Mouse (Mus musculus) ovary, postnatal 14 days (tissue): ENCODE measurements at regions not wholly inside any gene's neighbourhood (a gene's known extent, or its start where the extent isn't known, plus 50 kb on each side); places are given as distances from the start of the nearest gene placed in this dataset.
A peak's percentile ranks its signal among the peaks of the same experiment; 100 is the strongest.
"Not testable (repeated sequence)": the region's sequence is repeated elsewhere in the genome, so short reads cannot be mapped to it uniquely, and the experiment has no call there.

ENCODE experiments used
- DNase-seq: peaks from one replicate; pipeline ENCODE4 v3.0.0; 2022; ENCODE audit warnings: low spot score

- DNase-seq, result no peak
Measured at GRCm38 (mm10) chr10:57037641-57038040, 448.5 kb upstream of the Hsf2 start.

DNA sequence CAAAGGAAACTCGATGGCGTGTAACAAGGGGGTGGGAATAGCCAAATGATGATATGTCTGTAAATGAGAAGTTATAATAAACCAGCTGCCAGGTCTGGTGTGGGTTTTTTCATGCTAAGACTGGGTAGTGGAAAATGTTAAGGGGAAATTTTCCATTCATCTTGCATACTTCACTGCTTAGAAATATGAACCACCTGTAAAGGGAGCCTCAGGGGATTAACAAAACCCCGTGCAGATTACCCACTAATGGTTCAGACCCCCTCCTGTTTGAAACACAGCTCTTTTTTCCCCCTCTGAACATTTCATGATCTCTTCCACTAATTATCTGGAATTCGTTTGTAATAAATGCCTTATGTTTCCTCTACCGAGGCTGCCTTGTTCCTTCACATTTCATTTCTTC, 446.0 kb upstream of the Hsf2 start:
- DNase-seq, result no peak

- no peak for DNase-seq
Measured at GRCm38 (mm10) chr10:57046021-57046420, 440.2 kb upstream of the Hsf2 start.

DNA sequence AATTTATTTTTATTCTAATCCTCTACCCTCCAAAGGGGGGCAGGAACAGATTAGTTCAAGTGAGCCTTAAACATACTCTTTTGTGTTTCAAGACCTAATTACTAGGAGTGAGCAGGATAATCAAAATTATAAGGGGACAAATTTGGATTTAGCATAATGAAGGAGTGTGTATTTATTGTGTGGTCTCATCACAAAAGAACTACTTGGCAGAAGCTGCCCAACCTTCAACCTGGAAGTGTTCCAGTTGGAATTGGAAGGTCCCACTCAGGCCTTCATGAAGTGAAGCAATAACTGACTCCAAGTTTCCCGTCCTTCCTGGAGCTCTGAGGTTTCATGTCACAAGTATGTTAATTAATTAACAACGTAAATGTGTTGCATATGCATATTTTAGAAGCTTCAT, 439.3 kb upstream of the Hsf2 start:
- no peak for DNase-seq

DNA sequence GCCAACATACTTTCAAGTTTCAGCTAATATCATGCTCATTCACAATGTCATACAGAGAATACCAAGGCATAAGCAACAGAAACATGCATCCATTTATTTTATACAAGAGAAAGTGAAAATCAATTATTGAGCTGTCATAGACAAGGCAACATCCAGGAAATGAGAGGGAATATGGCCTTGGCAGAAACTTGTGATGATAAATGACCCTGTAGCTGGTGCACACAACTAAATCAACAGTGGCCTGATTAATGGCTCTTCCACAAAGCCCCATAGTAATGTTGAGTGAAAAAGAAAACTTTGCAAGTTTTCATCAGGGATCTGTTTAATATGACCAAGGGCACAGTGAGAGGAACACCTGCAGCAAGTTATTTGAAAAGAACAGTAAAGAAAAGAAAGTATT, 438.5 kb upstream of the Hsf2 start:
- DNase-seq, result no peak

DNA sequence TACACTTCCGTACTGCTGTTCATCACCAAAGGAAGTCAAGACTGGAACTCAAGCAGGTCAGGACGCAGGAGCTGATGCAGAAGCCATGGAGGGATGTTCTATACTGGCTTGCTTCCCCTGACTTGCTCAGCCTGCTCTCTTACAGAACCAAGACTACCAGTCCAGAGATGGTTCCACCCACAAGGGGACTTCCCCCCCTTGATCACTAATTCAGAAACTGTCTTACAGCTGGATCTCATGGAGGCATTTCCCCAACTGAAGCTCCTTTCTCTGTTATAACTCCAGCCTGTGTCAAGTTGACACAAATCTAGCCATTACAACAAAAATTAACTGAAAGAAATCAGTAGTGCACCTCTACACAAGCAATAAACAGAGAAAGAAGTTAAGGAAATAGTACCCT, 432.8 kb upstream of the Hsf2 start:
- DNase-seq, result not testable (repeated sequence)

- DNase-seq, result no peak
Measured at GRCm38 (mm10) chr10:57090131-57090530, 396.1 kb upstream of the Hsf2 start.

- no peak for DNase-seq
Measured at GRCm38 (mm10) chr10:57095920-57096319, 390.3 kb upstream of the Hsf2 start.

DNA sequence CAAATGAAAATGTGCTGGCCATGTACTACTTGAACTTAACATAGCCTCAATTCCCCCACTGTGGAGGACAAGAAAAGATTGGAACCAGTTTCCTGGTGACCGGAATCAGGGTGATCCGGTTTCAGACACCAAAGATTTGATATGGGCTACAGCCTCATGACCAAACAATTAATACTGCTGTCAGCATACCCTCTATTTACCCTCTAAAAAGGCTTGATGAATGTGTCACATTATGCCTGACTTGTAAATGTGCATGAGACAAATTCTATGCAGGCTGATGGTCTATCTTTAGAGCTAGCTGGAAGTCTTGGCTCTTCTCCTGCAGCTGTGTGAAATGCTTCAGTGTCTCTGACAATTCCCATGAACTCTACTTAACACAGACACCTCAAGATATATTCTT, 372.8 kb upstream of the Hsf2 start:
- DNase-seq, result no peak

- DNase-seq, result no peak
Measured at GRCm38 (mm10) chr10:57114696-57115271, 371.4 kb upstream of the Hsf2 start.

DNA sequence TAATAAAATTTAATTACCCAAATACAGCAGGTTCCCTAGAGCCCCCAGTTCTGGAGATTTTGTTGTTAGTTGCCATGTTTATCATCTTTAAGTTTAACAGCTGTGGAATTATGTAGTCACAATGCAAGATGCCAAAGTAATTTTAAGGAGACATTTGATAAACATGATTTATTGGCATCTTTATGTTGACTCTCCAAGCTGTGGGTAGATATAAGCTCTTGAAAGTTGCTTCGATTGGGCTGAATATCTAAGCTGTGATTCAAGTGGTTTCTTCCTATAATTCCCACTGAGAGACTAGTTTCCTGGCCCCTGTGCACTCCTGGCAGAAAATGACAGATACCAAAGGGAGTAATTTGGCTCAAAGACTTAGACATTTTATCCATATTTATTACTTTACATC, 364.7 kb upstream of the Hsf2 start:
- no peak for DNase-seq

DNA sequence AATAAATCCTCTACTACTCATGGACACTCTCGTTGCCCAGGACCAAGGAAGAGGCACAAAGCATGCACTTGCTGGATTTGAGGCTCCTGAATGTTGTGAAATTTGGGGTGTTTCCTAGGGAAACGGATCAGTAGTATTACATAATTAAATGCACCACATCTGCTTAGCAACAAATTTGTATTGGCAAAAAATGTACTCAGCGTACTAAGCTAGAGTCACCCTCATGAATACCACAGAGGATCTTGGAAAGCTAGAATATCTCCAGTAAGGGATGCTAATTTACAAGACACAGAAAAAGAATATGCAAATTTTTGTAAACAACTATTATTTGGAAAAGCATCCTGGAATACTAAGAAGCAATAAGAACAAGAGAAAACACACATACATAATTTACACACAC, 359.0 kb upstream of the Hsf2 start:
- no peak for DNase-seq

- no peak for DNase-seq
Measured at GRCm38 (mm10) chr10:57156426-57156825, 329.8 kb upstream of the Hsf2 start.

DNA sequence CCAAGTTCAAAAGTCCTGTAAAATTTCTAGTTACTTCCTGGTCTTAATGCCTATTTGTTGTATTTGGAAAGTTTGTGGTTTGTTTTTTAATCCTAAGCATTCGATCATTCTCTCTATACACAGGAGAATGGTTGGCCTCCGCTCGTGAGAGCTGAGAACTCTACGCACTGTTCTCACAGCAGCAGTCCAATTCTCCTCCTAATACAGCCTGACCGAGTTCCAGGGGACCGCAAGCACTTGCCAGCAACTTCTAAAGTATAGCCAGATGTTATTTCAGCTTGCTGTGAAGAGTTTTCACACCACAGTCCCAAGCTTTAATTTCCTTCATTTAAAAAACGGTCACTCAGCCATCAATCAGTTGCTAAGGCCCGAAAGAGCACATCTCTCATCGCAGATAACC, 329.3 kb upstream of the Hsf2 start:
- DNase-seq, result peak; percentile 6

GRCm38 (mm10) chr10:57160546-57160945, 325.6 kb upstream of the Hsf2 start:
- no peak for DNase-seq

- DNase-seq, result no peak
Measured at GRCm38 (mm10) chr10:57163359-57163758, 322.8 kb upstream of the Hsf2 start.

DNA sequence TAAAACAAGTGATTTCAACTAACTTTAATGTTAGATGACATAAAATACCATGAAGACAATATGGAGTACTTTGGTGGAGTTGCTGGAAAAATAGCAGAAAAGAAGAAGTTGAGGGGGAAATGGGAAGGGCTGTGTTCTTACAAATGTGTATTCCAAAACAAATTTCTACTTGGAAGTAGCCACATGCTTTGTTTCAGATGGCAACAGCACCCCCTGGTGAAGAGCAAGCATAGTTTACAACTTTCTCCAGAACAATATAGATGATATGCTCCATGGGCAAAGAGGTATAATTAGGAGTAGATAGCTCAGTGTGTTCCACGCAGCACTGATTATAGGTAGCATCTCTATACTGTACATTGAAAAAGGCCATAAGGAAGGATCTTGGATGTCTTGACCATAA, 302.6 kb upstream of the Hsf2 start:
- DNase-seq, result peak; percentile 31

DNA sequence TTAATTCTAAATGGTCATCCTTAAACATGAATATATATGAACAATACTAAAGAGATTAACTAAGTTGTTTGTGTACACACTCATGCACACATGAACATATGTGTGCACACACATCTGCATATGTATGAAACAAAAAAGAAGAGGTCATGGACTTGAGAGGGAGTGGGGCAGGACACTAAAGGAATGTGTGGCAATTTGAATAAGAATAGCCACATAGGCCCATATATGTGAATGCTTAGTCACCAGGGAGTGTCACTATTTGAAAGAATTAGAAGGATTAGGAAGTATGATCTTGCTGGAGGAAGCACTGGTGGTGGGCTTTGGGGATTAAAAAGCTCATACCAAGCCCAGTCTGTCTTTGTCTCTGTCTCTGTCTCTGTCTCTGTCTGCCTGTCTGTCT, 275.5 kb upstream of the Hsf2 start:
- DNase-seq, result no peak

GRCm38 (mm10) chr10:57231117-57231516, 255.1 kb upstream of the Hsf2 start:
- DNase-seq, result no peak

GRCm38 (mm10) chr10:57281220-57281619, 205.0 kb upstream of the Hsf2 start:
- no peak for DNase-seq

- peak; percentile 5 for DNase-seq
Measured at GRCm38 (mm10) chr10:57282896-57283295, 203.3 kb upstream of the Hsf2 start.

DNA sequence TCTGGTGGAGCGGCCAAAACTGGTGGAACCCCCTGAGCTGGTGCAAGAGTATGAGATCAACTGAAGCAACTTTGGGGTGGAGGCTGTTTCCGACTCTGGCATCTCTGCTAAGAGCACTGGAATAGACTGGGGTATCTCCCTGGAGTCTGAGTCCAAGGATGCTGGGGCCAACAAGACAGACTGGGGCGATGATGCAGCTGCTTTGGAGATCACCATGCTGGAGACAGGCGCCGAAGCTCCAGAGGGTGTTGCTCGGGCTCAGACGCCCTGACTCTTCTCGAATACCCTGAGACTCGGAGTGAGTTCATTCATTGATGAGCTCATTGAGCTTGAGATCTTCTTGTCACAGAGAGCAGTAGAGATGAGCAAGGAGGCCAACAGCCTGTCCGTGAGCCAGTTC, 194.6 kb upstream of the Hsf2 start:
- no peak for DNase-seq

DNA sequence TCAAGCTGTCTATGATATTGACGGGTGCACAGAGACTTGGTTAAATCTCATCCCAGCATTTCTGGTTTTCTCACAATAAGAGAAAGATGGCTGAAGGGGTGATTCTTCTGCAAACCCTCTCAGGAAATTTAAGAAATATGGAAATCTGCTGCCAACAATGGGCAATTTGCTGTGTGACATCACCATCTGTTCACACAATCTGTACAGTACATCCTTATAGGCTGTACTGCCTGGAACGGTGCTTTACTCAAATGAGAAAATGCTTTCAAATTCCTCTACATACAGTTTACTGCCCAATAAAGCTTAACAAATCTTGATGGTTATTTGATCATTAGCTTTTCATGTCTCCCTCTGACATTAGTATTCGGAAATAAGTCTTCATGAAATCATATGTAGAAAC, 172.4 kb upstream of the Hsf2 start:
- DNase-seq, result no peak

- DNase-seq, result no peak
Measured at GRCm38 (mm10) chr10:57317067-57317466, 169.1 kb upstream of the Hsf2 start.

- DNase-seq, result no peak
Measured at GRCm38 (mm10) chr10:57319171-57319570, 167.0 kb upstream of the Hsf2 start.
